Mouse (Mus musculus): ENCODE results near the gene Tardbp.

DNA sequence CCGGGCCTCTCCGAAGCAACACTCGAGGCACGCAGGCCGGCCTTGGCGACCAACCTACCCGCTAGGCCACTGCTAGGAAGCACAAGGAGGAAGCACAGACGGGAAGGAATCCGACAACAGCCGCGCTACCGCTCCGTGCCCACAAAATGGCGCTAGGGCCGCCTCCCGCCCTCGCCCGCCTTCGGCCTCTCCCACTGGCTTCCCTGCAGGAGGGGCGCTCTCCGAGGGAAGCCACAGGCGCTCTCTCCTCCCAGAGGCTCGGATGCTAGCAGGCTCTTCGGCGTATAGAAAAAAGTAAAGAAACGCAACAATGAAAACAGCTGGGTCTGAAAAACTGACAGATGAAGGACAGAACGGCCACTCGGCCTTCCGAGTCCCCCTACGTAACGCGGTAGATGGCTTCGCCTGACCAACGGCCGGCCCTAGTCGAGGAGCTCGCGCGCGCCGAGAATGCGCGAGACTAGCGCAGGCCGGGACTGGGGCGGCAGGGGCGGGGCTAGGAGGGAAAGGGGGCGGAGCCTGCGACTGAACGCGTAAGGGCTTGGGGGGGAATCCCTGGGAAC lies at the start of gene Tardbp:
- TF ChIP-seq CTCF (conservative IDR thresholded peaks at IDR 0.05 in 1 of 2, IDR thresholded peaks at IDR 0.05 in 1 of 2; ENCODE audit: low read depth in 2 of 2, low read length in 2 of 2) (no peak), POLR2A (IDR thresholded peaks at IDR 0.05; ENCODE audit: low read depth, low read length) (peak; percentile 86), HCFC1 (IDR thresholded peaks at IDR 0.05; ENCODE audit: low read depth, low read length) (peak; percentile 80), EP300 (IDR thresholded peaks at IDR 0.05; ENCODE audit: low read length) (no peak), USF2 (conservative IDR thresholded peaks at IDR 0.05; ENCODE audit: low read depth, low read length) (no peak), JUND (conservative IDR thresholded peaks at IDR 0.05; ENCODE audit: low read depth, low read length) (no peak), PAX5 (IDR thresholded peaks at IDR 0.05; ENCODE audit: low read length) (no peak), TCF12 (IDR thresholded peaks at IDR 0.05; ENCODE audit: low read depth, low read length) (peak; percentile 85), IRF4 (IDR thresholded peaks at IDR 0.05; ENCODE audit: low read depth, low read length) (no peak)
